Mouse (Mus musculus) ES-CJ7 (cell line): ENCODE measurements around the gene AW209491.
A peak's percentile ranks its signal among the peaks of the same experiment; 100 is the strongest.

Experiments
- DNase-seq: peaks from one replicate; pipeline ENCODE4 v3.0.0; 2011; ENCODE audit warnings: low read depth, low spot score

Gene AW209491

DNA sequence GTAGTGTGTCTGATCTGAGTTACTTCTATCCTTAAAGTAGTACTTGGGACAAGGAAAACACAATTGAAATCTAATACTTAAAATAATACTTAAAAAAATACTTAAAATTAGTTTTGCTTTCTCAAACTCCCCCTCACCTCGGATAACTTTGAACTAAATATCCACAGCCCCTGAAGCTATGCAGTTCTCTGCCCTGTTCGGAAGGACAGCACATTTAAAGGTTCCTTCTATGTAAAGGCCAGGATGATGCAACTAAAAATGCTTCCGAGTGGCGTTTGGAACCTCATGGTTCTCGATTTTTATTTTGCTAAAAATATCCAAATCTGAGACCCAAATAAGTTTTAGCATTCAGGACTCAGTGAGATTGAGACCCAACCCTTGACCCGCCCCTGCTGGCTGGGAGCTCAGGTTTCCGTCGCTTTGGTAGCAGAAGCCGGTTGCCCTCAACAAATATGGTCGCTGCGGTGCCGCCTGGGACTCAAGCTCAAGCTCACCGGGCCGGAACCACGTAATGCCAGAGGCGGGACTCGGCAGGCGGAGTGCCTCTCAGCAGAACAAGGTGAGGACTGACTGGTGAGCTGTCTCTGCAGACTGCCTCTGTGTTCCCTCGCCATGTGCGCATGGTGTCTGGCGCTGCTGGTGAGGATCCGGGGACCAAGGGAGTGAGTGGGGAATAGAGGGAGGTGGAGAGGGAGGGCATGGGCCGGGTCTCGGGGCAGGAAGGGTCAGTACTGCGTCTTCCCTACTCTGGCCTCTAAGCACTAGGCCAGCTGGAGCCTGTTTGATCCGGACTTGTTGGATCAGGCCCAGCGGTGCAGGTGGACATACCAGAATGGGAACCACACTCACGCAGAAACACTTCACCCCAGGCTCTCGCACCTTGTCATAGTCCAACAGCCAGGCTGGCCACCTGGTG, at the start of gene AW209491:
AW209491 (plus strand) TSS at position 429 of the 916 bp plus-strand sequence.
- DNase-seq: peak; percentile 95

DNA sequence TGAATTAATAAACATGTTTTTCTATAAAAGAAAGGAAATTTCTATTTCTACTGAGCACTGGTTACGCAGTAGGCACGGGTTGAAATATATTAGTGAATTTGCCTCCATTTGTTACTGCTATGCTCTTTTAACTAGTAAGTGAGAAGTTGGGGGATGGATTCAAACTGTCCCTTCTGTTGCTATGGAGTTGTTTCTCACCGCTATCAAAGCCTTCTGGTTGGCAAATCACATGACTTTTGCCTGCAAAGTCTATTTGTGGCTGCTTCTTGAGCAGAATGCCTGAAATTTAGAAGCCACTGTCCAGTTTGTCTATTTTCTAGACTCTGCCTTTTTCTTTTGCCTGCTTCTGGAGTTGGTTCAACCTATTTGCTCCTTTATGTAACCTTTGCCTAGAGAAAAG, 49.6 kb upstream of the AW209491 start:
- DNase-seq: no peak

DNA sequence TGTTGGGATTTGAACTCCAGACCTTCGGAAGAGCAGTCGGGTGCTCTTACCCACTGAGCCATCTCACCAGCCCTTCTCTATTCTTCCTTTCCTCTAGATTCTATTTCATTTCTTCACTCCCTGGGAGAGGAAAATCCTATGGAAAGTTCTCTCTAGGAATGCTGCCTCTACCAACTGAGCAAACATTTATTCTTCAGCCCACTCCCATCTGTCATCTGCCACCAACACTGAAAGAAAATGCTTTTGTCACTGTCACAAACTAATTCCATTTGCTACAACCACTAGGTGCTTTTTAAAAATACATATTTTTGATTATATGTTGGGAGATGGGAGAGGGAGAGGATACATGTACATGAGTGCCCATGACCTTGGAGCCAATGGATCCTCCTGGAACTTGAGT, 27.2 kb upstream of the AW209491 start:
- no peak for DNase-seq

GRCm38 (mm10) chr13:14607616-14608015, 22.3 kb upstream of the AW209491 start:
- DNase-seq: no peak

DNA sequence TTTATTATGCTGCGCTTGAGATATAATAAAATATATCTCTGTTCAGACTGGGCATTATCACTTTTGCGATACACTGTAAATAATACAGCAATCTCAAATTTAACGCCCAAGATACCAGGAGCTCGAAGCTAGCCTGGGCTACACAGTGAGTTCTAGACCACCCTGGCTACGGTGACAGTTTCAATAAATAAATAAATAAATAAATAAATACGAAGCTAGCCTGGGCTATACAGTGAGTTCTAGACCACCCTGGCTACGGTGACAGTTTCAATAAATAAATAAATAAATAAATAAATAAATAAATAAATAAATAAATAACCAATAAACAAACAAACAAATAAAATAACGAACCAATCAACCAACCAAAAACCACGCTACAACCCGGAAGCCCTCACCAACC, 17.5 kb upstream of the AW209491 start:
- no peak for DNase-seq

- DNase-seq: peak; percentile 98
Measured at GRCm38 (mm10) chr13:14612926-14613529, 16.9 kb upstream of the AW209491 start, which contains the start of the genes Mrpl32 and Psma2. Gene Mrpl32 (minus strand): TSS chr13:14613165. Gene Psma2 (plus strand): TSS chr13:14613240.

DNA sequence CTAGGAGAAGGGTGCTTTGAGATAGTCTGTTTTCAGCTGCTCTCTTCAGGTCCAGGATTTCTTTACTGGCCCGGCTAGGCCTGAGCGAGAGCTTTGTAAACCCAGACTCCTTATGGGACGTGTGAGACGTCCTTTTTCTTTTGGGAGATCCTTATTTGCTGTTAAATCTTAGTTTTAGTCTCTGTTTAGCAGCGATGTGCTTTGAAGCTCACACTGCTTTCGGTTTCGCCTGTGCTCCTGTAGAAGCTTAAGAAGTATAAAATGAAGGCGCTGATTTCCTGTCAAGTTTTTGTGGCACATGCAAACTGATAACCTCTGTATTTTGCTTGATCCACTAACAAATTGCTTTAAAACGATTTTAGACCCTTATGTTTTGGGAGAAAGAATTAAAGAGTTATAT, 16.4 kb upstream of the AW209491 start:
- no peak for DNase-seq

GRCm38 (mm10) chr13:14618724-14619123, 11.2 kb upstream of the AW209491 start:
- DNase-seq: peak; percentile 76

- no peak for DNase-seq
Measured at GRCm38 (mm10) chr13:14639998-14640397, 10.0 kb downstream of the AW209491 start.

- DNase-seq: no peak
Measured at GRCm38 (mm10) chr13:14649301-14649700, 19.3 kb downstream of the AW209491 start.

DNA sequence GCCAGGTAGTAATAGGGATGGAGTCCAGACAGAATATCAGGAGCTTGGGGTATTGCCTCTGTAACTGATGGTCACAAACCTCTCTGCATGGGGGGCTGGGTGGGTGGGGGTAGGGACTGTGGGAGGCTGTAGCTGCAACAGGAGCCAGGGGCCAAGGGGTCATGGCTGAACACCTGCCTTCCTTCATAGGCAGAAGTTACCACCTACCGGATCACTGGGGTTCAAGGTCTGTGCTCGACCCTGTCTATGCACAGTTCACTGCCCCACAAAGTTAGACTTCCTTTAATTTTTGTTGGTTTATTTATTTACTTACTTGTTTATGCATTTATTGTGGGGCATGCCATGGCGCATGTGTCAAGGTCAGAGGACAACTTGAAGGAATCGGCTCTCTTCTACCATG, 37.2 kb downstream of the AW209491 start:
- no peak for DNase-seq

GRCm38 (mm10) chr13:14670342-14670741, 40.4 kb downstream of the AW209491 start:
- peak; percentile 19 for DNase-seq
